Mouse (Mus musculus) layer of hippocampus, adult 18-20 months (tissue): ENCODE data around the gene Zfp335. TPM values are rescaled to one million over a fixed set of nuclear protein-coding genes. Genes with fewer than 3 reads are reported as not detected.
"Not testable (repeated sequence)": the region's sequence is repeated elsewhere in the genome, so short reads cannot be mapped to it uniquely, and the experiment has no call there.

Experiments
- DNase-seq, 2 experiments: peaks; one replicate each; pipeline ENCODE4 v3.0.0; 2022; ENCODE audit warnings: low spot score in 2 of 2
- total RNA-seq, 2 experiments: library from RNA; stranded (reverse); gene quantifications; 2 replicates each; pipeline ENCODE4 v1.2.3; 2021

Gene Zfp335
- total RNA-seq, 2 experiments from 2014 or later, result 25.9 to 26.8 TPM

DNA sequence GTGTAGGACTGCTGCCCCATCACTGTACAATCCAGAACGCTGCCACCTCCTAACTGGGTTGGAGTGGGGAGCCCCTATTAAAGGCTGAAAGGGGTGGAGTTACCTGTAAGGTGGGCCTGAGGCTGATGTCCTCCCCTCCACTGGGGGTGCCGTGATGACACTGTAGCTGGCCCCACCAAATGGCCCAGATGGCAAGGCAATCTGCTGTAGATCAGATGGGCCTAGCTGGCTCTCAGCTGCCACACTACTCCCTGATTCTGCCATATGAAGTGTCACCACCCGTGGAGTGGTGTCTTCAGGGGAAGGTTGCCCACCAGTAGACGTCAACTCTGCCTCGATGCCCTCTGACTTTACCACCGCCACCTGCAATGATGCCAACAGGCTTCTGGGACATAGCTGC is 15.7 kb downstream of the Zfp335 start:
- no peak for DNase-seq

DNA sequence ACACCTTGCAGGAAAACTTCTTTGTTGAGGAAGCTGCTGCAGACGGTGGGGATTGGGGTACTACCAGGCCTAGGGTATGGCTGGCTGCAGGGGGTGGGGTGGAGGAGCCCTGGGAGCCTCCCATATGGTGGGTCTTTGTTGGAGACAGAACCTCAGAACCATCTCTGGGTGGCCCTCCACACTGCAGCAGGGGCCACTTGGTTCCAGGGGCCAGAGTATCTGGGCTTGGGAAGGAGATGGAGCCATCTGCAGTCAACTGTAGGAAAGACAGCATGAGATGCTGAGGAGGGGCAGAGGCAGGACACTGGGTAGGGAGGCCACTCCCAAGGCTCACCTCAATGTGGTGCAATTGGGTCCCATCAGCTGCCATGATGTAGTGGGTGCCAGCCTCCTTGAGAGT is 16.9 kb downstream of the Zfp335 start:
- DNase-seq, result no peak

DNA sequence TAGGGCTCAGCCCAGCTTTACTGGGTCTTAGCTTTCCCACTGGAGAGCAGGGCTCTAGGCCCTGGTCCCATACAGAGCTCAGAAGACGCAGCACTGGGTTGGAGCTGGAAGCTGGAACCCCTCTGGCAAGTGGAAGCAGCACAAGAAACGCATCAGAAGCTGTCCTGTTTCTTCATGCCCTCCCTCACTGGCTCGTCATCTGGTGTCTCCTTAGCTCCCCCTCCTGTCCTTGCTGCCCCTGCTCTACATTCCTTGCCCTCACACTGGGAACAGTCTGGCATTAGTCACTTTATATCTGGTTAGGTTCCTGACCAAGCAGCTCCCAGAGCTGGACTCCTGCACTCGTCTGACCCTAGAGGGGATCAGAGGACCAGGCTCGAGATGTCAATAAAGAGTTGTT is 17.5 kb downstream of the Zfp335 start:
- DNase-seq, result no peak

DNA sequence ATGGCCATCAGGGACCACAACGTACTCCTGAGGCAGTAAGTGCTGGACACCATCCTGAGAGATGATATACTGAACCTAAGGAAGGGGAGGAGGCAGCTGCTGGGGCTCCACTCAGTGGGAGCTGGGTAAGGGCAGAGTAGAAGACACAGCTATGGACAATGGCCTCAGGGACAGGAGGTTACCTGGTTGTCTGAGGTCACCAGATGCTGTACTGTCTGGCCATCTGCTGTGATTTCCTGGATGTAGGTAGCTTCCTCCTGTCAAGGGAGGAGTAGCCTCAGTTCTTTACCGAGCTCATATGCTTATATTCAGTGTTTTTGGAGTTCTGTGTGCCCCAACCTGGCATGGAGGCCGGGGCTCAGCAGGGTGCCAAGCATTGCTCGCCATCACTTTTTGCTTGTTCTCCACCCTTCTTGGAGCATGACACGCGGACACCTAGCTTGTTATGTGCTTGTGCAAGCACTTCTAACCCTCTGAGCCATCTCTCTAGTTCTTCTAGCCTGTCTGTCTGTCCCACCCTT is 18.8 kb downstream of the Zfp335 start:
- DNase-seq, result no peak

DNA sequence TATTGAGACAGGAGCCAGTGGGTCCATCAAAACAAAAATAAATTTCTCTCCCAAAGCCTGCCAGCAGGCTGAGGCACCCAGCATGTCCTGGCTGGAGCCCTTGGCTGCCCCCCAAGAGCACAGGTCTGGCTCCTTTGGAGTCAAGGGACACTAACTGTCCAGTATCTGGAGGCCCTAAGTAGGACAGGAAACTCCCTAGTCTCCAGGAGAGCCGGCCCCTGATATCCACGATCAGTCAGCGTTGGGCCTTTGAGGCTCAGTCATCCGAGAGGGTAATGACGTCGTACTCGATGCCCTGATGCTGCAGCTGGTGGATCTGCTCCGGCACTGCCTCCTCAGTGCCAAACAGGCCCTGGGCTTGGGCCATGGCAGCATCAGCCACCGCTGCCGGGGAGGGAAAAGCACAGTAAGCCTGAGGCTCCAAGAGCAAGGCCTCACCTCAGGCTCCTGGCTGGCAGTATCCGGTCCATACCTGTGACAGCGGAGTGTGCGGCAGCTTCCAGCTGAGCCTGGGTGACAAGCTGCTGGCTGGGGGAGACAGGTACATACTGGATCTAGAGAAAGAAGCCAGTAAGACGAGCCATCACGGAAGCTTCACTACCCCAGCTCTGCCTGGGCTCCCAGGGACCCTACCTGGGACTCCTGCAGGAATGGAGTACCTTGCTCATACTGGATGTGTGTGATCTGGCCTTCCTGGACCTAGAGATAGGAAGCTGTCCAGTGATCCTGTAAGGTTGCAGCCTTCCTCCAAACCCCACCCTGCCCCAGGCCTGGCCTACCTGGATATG is 19.5 kb downstream of the Zfp335 start:
- DNase-seq, result no peak

DNA sequence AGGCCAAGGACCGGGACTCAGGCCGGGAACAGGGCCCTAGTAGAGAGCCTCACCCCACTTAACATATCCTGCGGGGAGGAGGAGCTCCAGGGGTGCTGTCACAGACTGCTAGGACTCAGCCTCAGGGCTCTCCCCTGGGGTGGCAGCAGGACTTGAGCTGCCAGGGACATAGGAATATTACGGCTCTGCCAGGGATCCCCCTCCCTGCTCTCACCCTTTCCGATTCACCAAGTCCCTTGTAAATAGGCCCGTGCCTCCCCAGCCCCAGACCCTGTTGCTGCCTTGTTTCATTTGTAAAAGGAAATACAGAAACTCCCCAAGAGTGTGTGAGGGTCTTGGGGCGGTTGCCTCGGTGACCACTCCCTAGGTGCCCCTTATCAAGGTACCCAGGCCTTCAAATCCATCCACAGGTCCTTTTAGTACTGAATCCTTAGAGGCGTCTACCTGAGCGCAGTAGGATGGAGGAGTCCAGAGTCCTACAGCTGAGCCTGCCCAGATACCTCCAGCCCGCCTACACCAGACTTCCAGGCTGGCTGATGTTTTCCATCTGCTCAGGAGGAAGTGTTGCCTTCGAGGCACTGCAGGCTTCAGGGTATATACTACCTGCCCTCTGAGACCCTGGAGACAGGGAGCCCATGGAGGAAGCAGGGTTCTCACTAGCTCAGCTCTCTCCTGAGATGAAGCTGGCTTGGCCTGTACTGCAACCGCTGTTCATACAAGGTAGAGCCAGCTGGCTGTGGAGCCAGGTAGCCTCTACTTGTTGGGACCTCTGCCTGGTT is 20.3 kb downstream of the Zfp335 start:
- DNase-seq, result no peak

DNA sequence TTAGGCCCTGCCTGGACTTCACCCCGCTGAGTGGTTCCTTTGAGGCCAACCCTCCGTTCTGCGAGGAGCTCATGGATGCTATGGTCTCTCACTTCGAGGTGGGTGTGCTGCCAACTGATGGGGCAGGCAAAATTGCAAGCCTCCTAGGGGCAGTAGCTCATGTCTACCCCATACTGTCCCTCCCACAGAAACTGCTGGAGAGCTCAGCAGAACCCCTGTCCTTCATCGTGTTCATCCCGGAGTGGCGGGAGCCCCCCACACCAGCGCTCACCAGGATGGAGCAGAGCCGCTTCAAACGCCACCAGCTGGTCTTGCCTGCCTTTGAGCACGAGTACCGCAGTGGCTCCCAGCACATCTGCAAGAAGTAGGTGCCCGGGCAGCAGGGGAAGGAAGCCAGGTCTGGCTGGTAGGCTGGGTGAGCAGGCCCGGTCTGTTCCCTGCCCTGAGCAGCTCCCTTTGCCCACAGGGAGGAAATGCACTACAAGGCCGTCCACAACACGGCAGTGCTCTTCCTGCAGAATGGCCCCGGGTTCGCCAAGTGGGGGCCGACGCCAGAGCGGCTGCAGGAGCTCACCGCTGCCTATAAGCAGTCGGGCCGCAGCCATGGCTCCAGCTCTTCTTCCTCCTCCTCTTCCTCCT is 21.0 kb downstream of the Zfp335 start:
- DNase-seq, result no peak

DNA sequence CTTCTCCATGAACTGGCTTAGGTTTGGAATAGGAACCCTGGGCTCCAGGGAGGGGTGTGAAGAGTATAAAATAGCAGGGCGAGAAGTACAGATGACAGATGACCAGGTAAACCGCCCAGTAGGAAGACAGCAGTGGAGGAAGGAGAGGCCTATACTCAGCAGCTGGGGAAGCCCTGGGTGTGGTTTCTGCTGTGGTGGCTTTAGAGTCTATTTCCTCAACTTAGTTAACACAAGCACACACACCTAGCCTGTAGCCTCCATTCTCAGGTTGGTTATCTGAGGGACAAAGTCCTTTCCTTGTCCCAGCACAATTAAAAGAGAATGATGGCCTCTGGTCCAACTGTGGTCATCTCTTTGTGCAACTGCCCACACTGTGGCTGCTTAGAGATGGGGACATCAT is 21.6 kb downstream of the Zfp335 start:
- DNase-seq, result no peak

DNA sequence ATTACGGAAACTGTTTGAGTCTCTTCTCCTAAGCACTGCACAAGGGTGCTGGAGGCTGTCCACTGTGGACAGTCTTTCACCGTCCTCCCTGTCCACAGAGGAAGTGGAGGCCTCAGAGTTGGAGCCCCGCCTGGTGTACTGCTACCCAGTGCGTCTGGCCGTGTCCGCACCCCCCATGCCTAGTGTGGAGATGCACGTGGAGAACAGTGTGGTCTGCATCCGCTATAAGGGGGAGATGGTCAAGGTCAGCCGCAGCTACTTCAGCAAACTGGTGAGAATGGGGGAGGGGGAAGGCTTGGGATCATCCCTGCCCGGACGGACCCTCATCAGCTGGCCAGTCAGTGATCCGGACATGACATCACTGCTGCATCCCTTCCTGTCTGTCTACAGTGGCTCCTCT is 22.6 kb downstream of the Zfp335 start:
- no peak for DNase-seq

DNA sequence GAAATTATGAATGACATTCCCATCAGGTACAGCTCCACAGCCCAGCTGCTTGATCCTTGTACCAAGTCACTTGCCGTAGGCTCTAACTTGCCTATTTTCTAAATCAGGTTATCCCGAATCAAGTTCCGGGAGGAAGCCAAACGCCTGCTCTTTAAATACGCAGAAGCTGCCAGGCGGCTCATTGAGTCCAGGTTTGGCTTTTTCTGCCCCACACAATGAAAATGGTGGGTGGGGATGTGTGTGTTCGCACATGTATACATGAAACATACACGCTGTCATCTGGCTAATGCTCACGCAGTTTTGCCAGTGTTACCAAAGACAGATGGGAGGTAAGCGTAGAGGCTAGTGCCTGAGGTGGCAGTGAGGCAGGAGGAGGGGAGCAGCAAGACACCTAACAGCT is 24.9 kb downstream of the Zfp335 start:
- DNase-seq, result no peak

DNA sequence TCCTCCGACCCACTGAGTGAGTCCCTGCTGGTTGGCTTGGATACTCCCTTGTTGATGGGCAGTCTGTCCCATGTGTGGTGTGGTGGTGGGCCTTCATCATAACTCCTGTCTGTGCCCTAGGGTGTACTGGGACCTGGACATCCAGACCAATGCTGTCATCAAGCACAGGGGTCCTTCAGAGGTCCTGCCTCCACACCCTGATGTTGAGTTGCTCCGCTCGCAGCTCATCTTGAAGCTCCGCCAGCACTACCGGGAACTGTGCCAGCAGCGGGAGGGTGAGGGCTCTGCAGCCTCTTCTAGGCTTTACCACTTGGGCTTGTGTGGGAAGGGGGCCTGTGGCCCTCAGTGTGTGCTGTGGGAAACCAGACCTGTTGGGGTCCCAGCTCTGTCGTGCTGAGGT is 25.8 kb downstream of the Zfp335 start:
- DNase-seq, result peak; percentile 80 to 89

DNA sequence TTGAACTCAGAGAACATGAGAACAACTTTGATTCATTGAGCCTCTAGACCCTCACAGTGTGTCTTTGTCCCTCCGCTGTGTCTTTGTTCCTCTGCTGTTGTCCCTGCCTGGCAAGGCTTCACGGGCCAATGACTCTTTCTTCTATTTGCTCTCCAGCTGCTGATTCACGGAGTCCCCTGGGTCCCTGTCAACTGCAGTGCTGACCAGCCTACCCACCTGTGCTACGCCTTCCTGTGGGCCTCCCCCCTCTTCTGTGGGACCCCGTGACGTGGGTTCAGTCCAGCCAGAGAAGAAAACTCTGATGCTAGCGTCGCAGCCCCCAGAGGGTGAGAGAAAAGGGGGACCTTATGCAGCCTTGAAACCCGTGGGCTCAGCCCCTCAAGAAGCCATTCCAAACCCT is 28.9 kb downstream of the Zfp335 start:
- no peak for DNase-seq

DNA sequence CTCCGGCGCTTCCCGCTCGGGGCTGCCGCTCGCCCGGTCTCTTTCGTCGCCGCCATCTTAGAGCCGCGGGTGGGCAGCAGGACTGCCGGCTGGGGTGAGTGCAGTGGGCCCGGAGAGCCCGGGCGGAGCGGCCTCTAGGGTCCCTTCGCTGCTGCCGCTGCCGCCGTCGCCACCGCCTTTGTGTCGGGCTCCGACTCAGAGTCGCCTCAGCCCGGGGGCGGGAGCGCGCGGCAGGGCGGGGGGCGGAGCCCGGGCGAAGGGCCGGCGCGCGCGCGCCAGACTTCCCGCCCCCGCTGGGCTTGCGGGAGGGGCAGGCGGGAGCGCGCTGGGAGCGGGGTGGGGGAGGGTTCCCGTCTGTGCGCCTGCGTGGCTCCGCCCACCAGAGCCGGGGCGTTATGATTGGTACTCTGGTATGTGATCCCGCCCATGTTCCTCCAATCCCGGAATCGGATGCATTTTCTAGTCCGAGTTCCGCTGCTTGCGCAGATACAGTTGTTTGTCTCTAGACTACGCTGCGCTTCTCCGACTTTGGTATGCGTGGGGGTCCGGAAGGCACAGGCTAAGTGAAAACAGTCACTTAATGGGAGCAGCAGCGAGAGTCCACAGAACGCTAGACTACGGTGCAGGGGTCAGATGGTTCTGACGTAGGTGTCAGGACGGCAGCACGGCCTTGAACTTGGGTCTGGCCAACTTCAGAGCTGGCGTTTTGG is 31.8 kb downstream of the Zfp335 start:
- peak; percentile 91 to 97 for DNase-seq

DNA sequence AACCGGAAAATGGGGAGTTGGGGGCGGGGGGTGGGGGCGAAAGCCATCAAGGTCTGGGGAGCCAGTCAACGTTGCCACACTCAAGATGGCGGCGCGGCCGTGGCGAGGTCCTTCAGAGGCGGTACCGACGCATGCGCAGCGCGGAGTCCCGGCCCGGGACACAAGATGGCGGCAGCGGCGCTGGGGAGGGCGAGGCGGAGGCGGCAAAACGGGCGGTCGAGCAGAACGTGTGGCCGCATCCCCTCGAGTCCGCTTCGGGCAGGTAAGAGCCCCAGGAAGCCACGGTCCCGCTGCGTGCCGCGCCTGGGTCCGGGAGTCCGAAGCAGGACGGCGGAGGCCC is 32.4 kb downstream of the Zfp335 start, which contains the start of gene Pcif1:
TSS of gene Pcif1 (plus strand) at position 77 of the 340 bp plus-strand sequence.
- DNase-seq, result peak; percentile 87 to 95

DNA sequence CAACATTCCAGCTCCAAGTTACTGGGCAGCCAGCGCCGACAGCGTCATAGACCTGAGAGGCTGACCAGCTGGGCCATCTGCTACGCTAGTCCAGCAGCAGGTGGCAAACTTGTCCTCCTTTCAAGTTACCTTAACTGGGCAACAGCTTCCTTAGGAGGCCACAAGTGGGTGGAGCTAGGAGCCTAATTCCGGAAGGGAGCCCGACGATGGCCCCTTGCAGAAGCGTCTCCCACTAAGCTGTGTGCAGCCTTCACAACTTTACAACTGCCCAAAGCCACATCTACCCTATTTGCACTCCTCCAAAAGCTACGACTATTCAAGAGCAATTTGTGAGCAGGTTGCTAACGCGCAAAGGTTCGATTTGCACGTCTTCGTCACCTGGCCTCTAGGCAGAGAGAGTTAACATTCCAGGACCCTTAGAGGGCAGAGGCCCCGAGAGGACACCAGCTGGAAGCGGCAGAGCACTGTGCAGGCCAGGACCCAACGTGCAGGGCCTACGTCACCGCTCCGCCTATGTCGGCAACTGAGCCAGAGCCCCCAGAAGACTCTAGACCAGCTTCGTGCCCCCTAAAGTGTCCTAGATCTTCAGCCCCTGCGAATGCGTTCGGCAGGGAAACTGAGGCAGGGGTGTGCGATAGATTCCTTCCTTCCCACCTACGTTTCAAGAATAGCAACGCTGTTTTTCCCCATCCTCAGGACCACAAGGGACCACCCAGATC is 32.9 kb downstream of the Zfp335 start:
- peak in 1 of 2 experiments; percentile 44 for DNase-seq

DNA sequence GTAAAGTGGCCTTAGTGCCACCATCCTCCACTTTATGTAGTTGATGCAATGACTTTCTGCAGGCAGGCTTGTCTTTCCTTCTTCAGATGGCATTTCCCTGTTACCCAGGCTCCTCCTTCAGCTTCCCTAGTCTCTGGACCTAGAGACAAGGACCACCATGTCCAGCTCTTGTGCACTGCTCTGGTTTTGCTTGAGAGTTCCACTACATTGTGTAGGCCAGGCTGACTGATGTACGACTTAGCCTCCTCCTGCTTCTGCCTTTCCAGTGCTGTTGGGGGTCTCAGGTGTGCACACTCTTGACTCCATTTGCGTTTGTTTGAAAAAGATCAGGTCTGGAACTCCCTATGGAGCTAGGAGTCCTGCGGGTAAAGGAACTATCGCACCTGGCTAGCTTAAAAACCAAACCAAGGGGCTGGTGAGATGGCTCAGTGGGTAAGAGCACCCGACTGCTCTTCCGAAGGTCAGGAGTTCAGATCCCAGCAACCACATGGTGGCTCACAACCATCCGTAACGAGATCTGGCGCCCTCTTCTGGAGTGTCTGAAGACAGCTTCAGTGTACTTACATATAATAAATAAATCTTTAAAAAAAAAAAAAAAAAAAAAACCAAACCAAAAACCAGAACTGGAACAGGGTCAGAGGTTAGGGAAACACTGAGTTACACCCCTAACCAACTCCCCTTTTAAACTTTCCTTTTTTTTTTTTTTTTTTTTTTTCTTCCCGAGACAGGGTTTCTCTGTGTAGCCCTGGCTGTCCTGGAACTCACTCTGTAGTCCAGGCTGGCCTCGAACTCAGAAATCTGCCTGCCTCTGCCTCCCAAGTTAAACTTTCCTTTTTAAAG is 34.0 kb downstream of the Zfp335 start:
- DNase-seq, result not testable (repeated sequence)

DNA sequence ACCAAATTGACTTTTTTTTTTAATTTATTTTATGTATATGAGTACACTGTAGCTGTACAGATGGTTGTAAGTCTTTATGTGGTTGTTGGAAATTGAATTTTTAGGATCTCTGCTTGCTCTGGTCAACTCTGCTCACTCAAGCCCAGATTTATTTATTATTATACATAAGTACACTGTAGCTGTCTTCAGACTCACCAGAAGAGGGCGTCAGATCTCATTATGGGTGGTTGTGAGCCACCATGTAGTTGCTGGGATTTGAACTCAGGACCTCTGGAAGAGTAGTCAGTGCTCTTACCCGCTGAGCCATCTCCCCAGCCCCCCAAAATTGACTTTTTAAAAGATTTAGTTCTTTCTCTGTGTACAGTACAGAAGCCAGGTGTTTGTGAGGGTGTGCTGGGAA is 35.9 kb downstream of the Zfp335 start:
- not testable (repeated sequence) for DNase-seq

DNA sequence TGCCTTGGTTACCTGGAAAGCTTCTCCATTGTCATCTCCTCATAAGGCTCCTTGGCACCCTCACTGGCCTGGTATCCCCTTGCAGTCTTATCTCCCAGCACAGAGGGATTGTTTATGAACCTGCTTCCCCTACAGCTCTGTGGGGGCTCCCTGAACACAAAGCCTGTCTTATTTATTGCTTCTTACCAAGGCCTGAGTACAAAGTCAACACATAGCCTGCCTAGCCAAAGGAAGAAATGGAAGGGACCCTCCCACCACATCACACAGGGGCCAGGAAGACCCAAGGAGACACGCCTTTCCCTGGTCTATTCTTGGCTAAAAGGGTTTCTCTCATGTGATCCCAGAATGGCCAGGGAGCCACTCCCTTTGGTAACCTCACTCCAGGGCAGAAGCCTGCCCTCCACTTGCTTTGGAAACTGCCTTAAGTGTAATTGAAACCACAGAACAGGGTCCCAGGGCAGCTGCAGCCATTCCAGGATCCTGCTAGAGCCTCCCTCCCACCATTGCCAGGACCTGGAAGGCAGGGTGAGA is 37.3 kb downstream of the Zfp335 start:
- DNase-seq, result no peak

DNA sequence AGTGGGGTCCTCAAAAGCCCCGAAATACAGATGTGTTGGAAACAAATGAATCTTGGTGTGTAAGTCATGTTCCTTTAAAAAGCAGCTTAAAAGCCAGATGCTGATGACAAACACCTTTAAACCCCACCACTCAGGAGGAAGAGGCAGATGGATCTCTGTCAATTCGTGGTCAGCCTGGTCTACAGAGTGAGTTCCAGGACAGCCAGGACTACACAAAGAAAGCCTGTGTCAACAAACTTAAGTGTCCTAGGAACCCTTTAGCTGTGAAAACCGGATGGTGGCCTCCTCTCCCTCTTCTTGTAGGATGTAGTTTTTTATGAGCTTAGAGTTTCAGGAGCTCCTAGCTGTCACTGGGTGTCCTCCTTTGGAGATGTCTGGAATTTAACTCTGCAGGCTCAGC is 37.9 kb downstream of the Zfp335 start:
- DNase-seq, result no peak
